In genomic region chr13:55867540-55868103, GRCm38 (mm10) we compare ENCODE assay signal across 26 mouse cellular contexts. TPM values are rescaled to one million over a fixed set of nuclear protein-coding genes. Genes with fewer than 3 reads are reported as not detected.
"Had no signal": no experiment of that assay in that cellular context is flagged by ENCODE, and none has a peak within 500 bp of the region (broad histone marks: within the 10 kb centered on the region; RNA-seq: fewer than 3 reads in every experiment).

No protein-coding gene starts in this region.

- H3K4me2 ChIP-seq: limb, embryonic 13.5 days; liver, embryonic 12.5 days; liver, embryonic 15.5 days; midbrain, embryonic 12.5 days; midbrain, embryonic 15.5 days; neural tube, embryonic 12.5 days; neural tube, embryonic 15.5 days had no signal

- H3K9me3 ChIP-seq: limb, embryonic 10.5 days; liver, embryonic 15.5 days; midbrain, embryonic 12.5 days; midbrain, embryonic 15.5 days; neural tube, embryonic 12.5 days; neural tube, embryonic 15.5 days had no signal

- DNase-seq: kidney, adult 11 months; kidney, adult 8-10 months; kidney, postnatal 25 days; layer of hippocampus, adult 9-11 months; liver; lung, adult 18-20 months; right cerebral cortex, postnatal 25 days; thymus, adult 2 months; thymus, postnatal 14 days; thymus, postnatal 4 days had no signal

- H3K9ac ChIP-seq: limb, embryonic 13.5 days; liver, embryonic 12.5 days; liver, embryonic 15.5 days; midbrain, embryonic 12.5 days; midbrain, embryonic 15.5 days; neural tube, embryonic 12.5 days; neural tube, embryonic 15.5 days had no signal

- H3K4me1 ChIP-seq: liver, embryonic 12.5 days; liver, embryonic 15.5 days; midbrain, embryonic 15.5 days; neural tube, embryonic 12.5 days; neural tube, embryonic 15.5 days had no signal

- H3K27ac ChIP-seq: kidney, postnatal 0 days; layer of hippocampus, adult 2 months; limb, embryonic 10.5 days; limb, embryonic 13.5 days; liver, embryonic 12.5 days; liver, embryonic 15.5 days; macrophage; midbrain, embryonic 12.5 days; midbrain, embryonic 15.5 days; neural tube, embryonic 12.5 days; neural tube, embryonic 15.5 days had no signal

- H3K36me3 ChIP-seq: limb, embryonic 10.5 days; limb, embryonic 13.5 days; liver, embryonic 12.5 days; liver, embryonic 15.5 days; midbrain, embryonic 12.5 days; midbrain, embryonic 15.5 days; neural tube, embryonic 12.5 days; neural tube, embryonic 15.5 days had no signal

- ATAC-seq: liver, embryonic 12.5 days; midbrain, embryonic 15.5 days had no signal

- H3K4me3 ChIP-seq: layer of hippocampus, adult 2 months; limb, embryonic 10.5 days; limb, embryonic 13.5 days; liver, embryonic 12.5 days; liver, embryonic 15.5 days; midbrain, embryonic 12.5 days; midbrain, embryonic 15.5 days; neural tube, embryonic 12.5 days; neural tube, embryonic 15.5 days had no signal

RNA-seq across cellular contexts. Expression of gene Pitx1, which starts 31.6 kb away (rescaled TPM):
- total RNA-seq: layer of hippocampus, adult 2 months; layer of hippocampus, postnatal 25 days; left cerebral cortex, adult 18-20 months; left cerebral cortex, postnatal 25 days; megakaryocyte, adult 5-6 weeks had no signal
- polyA plus RNA-seq: macrophage; neural tube, embryonic 15.5 days; spleen, adult 2 months had no signal
